Mouse (Mus musculus): Measurements from ENCODE around the gene Atf6. TPM values are rescaled to one million over a fixed set of nuclear protein-coding genes. Genes with fewer than 3 reads are reported as not detected.

The Atf6 gene
- polyA plus RNA-seq, 1 experiment from 2014 or later = 6.9 TPM

- Histone ChIP-seq H3K4me2 (ENCODE audit: low read depth, low read length) (no peak overlapping the region), H3K4me3 (ENCODE audit: low read depth, low read length) (no peak overlapping the region), H3K4me1 (ENCODE audit: control insufficient read depth, low read depth, low read length) (no peaks in the 10 kb centered on the region), H3K9ac (ENCODE audit: low read depth, low read length) (no peak overlapping the region), H3K27ac (ENCODE audit: low read length) (no peak overlapping the region), H3K9me3 (replicated peaks; ENCODE audit: control insufficient read depth, low read length) (no peaks in the 10 kb centered on the region), H3K27me3 (ENCODE audit: control insufficient read depth, insufficient read depth, low read depth, low read length) (no peaks in the 10 kb centered on the region), H3K36me3 (ENCODE audit: control insufficient read depth, insufficient read depth) (no peaks in the 10 kb centered on the region; the same call in 1 of the 2 replicates)
- WGBS (ENCODE audit: insufficient replicate concordance) = 58% methylated on average over 7 of the region's 7 CpGs
- ATAC-seq (ENCODE audit: low read depth) = no peak
Measured at GRCm38 (mm10) chr1:170802669-170803068, 64.9 kb downstream of the Atf6 start.

GRCm38 (mm10) chr1:170800694-170801093 is 66.9 kb downstream of the Atf6 start:
- Histone ChIP-seq H3K4me1 (ENCODE audit: control insufficient read depth, low read depth, low read length) (no peaks in the 10 kb centered on the region), H3K4me3 (ENCODE audit: low read depth, low read length) (no peak overlapping the region), H3K4me2 (ENCODE audit: low read depth, low read length) (no peak overlapping the region), H3K9me3 (replicated peaks; ENCODE audit: control insufficient read depth, low read length) (no peaks in the 10 kb centered on the region), H3K27ac (ENCODE audit: low read length) (no peak overlapping the region), H3K27me3 (ENCODE audit: control insufficient read depth, insufficient read depth, low read depth, low read length) (no peaks in the 10 kb centered on the region), H3K9ac (ENCODE audit: low read depth, low read length) (no peak overlapping the region), H3K36me3 (ENCODE audit: control insufficient read depth, insufficient read depth) (no peaks in the 10 kb centered on the region)
- 25% methylated on average over 3 of the region's 3 CpGs for WGBS (ENCODE audit: insufficient replicate concordance)
- ATAC-seq (ENCODE audit: low read depth) = no peak

GRCm38 (mm10) chr1:170795741-170796347 is 71.7 kb downstream of the Atf6 start:
- Histone ChIP-seq H3K27me3 (ENCODE audit: control insufficient read depth, insufficient read depth, low read depth, low read length) (no peaks in the 10 kb centered on the region), H3K4me3 (ENCODE audit: low read depth, low read length) (no peak overlapping the region), H3K4me1 (ENCODE audit: control insufficient read depth, low read depth, low read length) (no peaks in the 10 kb centered on the region), H3K27ac (ENCODE audit: low read length) (no peak overlapping the region), H3K36me3 (ENCODE audit: control insufficient read depth, insufficient read depth) (no peaks in the 10 kb centered on the region), H3K9me3 (replicated peaks; ENCODE audit: control insufficient read depth, low read length) (no peaks in the 10 kb centered on the region), H3K9ac (ENCODE audit: low read depth, low read length) (no peak overlapping the region), H3K4me2 (ENCODE audit: low read depth, low read length) (no peak overlapping the region)
- 44% methylated on average over 9 of the region's 9 CpGs for WGBS (ENCODE audit: insufficient replicate concordance)
- no peak for ATAC-seq (ENCODE audit: low read depth)

- no peaks in the 10 kb centered on the region for H3K27me3 ChIP-seq (ENCODE audit: control insufficient read depth, insufficient read depth, low read depth, low read length)
- H3K36me3 ChIP-seq (ENCODE audit: control insufficient read depth, insufficient read depth) = no peaks in the 10 kb centered on the region; the same call in 1 of the 2 replicates
- no peaks in the 10 kb centered on the region for H3K9me3 ChIP-seq (replicated peaks; ENCODE audit: control insufficient read depth, low read length)
- no peak overlapping the region for H3K27ac ChIP-seq (ENCODE audit: low read length)
- no peak overlapping the region for H3K9ac ChIP-seq (ENCODE audit: low read depth, low read length)
- H3K4me3 ChIP-seq (ENCODE audit: low read depth, low read length) = no peak overlapping the region
- 71% methylated on average over 6 of the region's 6 CpGs for WGBS (ENCODE audit: insufficient replicate concordance)
- no peaks in the 10 kb centered on the region for H3K4me1 ChIP-seq (ENCODE audit: control insufficient read depth, low read depth, low read length)
- H3K4me2 ChIP-seq (ENCODE audit: low read depth, low read length) = no peak overlapping the region
- ATAC-seq (ENCODE audit: low read depth) = no peak
Measured at GRCm38 (mm10) chr1:170791542-170791941, 76.0 kb downstream of the Atf6 start.

- Histone ChIP-seq H3K9ac (ENCODE audit: low read depth, low read length) (no peak overlapping the region), H3K27me3 (ENCODE audit: control insufficient read depth, insufficient read depth, low read depth, low read length) (no peaks in the 10 kb centered on the region), H3K9me3 (replicated peaks; ENCODE audit: control insufficient read depth, low read length) (no peaks in the 10 kb centered on the region), H3K4me3 (ENCODE audit: low read depth, low read length) (no peak overlapping the region), H3K27ac (ENCODE audit: low read length) (no peak overlapping the region), H3K4me2 (ENCODE audit: low read depth, low read length) (no peak overlapping the region), H3K4me1 (ENCODE audit: control insufficient read depth, low read depth, low read length) (no peaks in the 10 kb centered on the region), H3K36me3 (ENCODE audit: control insufficient read depth, insufficient read depth) (no peaks in the 10 kb centered on the region; the same call in 1 of the 2 replicates)
- 62% methylated on average over 3 of the region's 3 CpGs for WGBS (ENCODE audit: insufficient replicate concordance)
- no peak for ATAC-seq (ENCODE audit: low read depth)
Measured at GRCm38 (mm10) chr1:170791001-170791400, 76.6 kb downstream of the Atf6 start.

- Histone ChIP-seq H3K27ac (ENCODE audit: low read length) (no peak overlapping the region), H3K9me3 (replicated peaks; ENCODE audit: control insufficient read depth, low read length) (no peaks in the 10 kb centered on the region), H3K4me1 (ENCODE audit: control insufficient read depth, low read depth, low read length) (no peaks in the 10 kb centered on the region), H3K9ac (ENCODE audit: low read depth, low read length) (no peak overlapping the region), H3K4me2 (ENCODE audit: low read depth, low read length) (no peak overlapping the region), H3K4me3 (ENCODE audit: low read depth, low read length) (no peak overlapping the region), H3K27me3 (ENCODE audit: control insufficient read depth, insufficient read depth, low read depth, low read length) (no peaks in the 10 kb centered on the region), H3K36me3 (ENCODE audit: control insufficient read depth, insufficient read depth) (no peaks in the 10 kb centered on the region; the same call in none of the 2 replicates)
- no peak for ATAC-seq (ENCODE audit: low read depth)
- whole genome bisulfite sequencing (ENCODE audit: insufficient replicate concordance) = 45% methylated on average over 1 of the region's 1 CpGs
Measured at GRCm38 (mm10) chr1:170787643-170788042, 79.9 kb downstream of the Atf6 start.

- no peak overlapping the region for H3K27ac ChIP-seq (ENCODE audit: low read length)
- no peak for ATAC-seq (ENCODE audit: low read depth)
Measured at GRCm38 (mm10) chr1:170786570-170787341, 80.8 kb downstream of the Atf6 start.

GRCm38 (mm10) chr1:170777688-170778087 is 89.9 kb downstream of the Atf6 start:
- Histone ChIP-seq H3K27ac (ENCODE audit: low read length) (no peak overlapping the region), H3K4me2 (ENCODE audit: low read depth, low read length) (no peak overlapping the region), H3K36me3 (ENCODE audit: control insufficient read depth, insufficient read depth) (peaks cover 2% of the 10 kb centered on the region; the same call in 1 of the 2 replicates), H3K27me3 (ENCODE audit: control insufficient read depth, insufficient read depth, low read depth, low read length) (no peaks in the 10 kb centered on the region), H3K4me1 (ENCODE audit: control insufficient read depth, low read depth, low read length) (no peaks in the 10 kb centered on the region), H3K9ac (ENCODE audit: low read depth, low read length) (no peak overlapping the region), H3K4me3 (ENCODE audit: low read depth, low read length) (no peak overlapping the region), H3K9me3 (replicated peaks; ENCODE audit: control insufficient read depth, low read length) (no peaks in the 10 kb centered on the region)
- 68% methylated on average over 4 of the region's 4 CpGs for WGBS (ENCODE audit: insufficient replicate concordance)
- ATAC-seq (ENCODE audit: low read depth) = no peak

More at GRCm38 (mm10) chr1:170786570-170787341, 80.8 kb downstream of the Atf6 start:
- H3K4me3 ChIP-seq (ENCODE audit: low read depth, low read length) = no peak overlapping the region
- H3K4me1 ChIP-seq (ENCODE audit: control insufficient read depth, low read depth, low read length) = no peaks in the 10 kb centered on the region
- H3K9ac ChIP-seq (ENCODE audit: low read depth, low read length) = no peak overlapping the region
- no peaks in the 10 kb centered on the region for H3K27me3 ChIP-seq (ENCODE audit: control insufficient read depth, insufficient read depth, low read depth, low read length)
- 82% methylated on average over 14 of the region's 14 CpGs for WGBS (ENCODE audit: insufficient replicate concordance)
- H3K9me3 ChIP-seq (replicated peaks; ENCODE audit: control insufficient read depth, low read length) = no peaks in the 10 kb centered on the region
- H3K4me2 ChIP-seq (ENCODE audit: low read depth, low read length) = no peak overlapping the region
- H3K36me3 ChIP-seq (ENCODE audit: control insufficient read depth, insufficient read depth) = no peaks in the 10 kb centered on the region; the same call in none of the 2 replicates

GRCm38 (mm10) chr1:170774431-170774830 is 93.1 kb downstream of the Atf6 start:
- ATAC-seq (ENCODE audit: low read depth) = no peak
- Histone ChIP-seq H3K4me3 (ENCODE audit: low read depth, low read length) (no peak overlapping the region), H3K36me3 (ENCODE audit: control insufficient read depth, insufficient read depth) (no peaks in the 10 kb centered on the region), H3K27ac (ENCODE audit: low read length) (no peak overlapping the region), H3K4me1 (ENCODE audit: control insufficient read depth, low read depth, low read length) (no peaks in the 10 kb centered on the region), H3K9ac (ENCODE audit: low read depth, low read length) (no peak overlapping the region), H3K9me3 (replicated peaks; ENCODE audit: control insufficient read depth, low read length) (no peaks in the 10 kb centered on the region), H3K27me3 (ENCODE audit: control insufficient read depth, insufficient read depth, low read depth, low read length) (no peaks in the 10 kb centered on the region), H3K4me2 (ENCODE audit: low read depth, low read length) (no peak overlapping the region)
- 52% methylated on average over 1 of the region's 1 CpGs for WGBS (ENCODE audit: insufficient replicate concordance)

All from liver, embryonic 16.5 days (tissue).